Mouse (Mus musculus): Measurements from ENCODE around the gene Pmpca. TPM values are rescaled to one million over a fixed set of nuclear protein-coding genes. Genes with fewer than 3 reads are reported as not detected.

The Pmpca gene
- 52.1 and 65.4 TPM in 2 replicates for total RNA-seq (2017)

- peak; percentile 65 for ATAC-seq (ENCODE audit: extremely low read depth, insufficient number of reproducible peaks, low FRiP score, poor library complexity, severe bottlenecking)
Observed at GRCm38 (mm10) chr2:26389154-26389690, at the start of gene Pmpca, which contains the start of gene Entr1. Pmpca (plus strand) TSS chr2:26389339. Entr1 (minus strand) TSS chr2:26389316.

- ATAC-seq (ENCODE audit: extremely low read depth, insufficient number of reproducible peaks, low FRiP score, poor library complexity, severe bottlenecking), result no peak
Observed at GRCm38 (mm10) chr2:26341510-26341981, 47.6 kb upstream of the Pmpca start.

GRCm38 (mm10) chr2:26342044-26342443, 47.1 kb upstream of the Pmpca start:
- no peak for ATAC-seq (ENCODE audit: extremely low read depth, insufficient number of reproducible peaks, low FRiP score, poor library complexity, severe bottlenecking)

GRCm38 (mm10) chr2:26342609-26343490, 46.3 kb upstream of the Pmpca start:
- ATAC-seq (ENCODE audit: extremely low read depth, insufficient number of reproducible peaks, low FRiP score, poor library complexity, severe bottlenecking), result no peak

- ATAC-seq (ENCODE audit: extremely low read depth, insufficient number of reproducible peaks, low FRiP score, poor library complexity, severe bottlenecking), result no peak
Observed at GRCm38 (mm10) chr2:26348241-26348640, 40.9 kb upstream of the Pmpca start.

- peak; percentile 80 for ATAC-seq (ENCODE audit: extremely low read depth, insufficient number of reproducible peaks, low FRiP score, poor library complexity, severe bottlenecking)
Observed at GRCm38 (mm10) chr2:26351358-26352290, 37.5 kb upstream of the Pmpca start, which contains the start of gene Dnlz. Dnlz (minus strand) TSS chr2:26352110.

- ATAC-seq (ENCODE audit: extremely low read depth, insufficient number of reproducible peaks, low FRiP score, poor library complexity, severe bottlenecking), result no peak
Observed at GRCm38 (mm10) chr2:26352291-26352910, 36.7 kb upstream of the Pmpca start.

- no peak for ATAC-seq (ENCODE audit: extremely low read depth, insufficient number of reproducible peaks, low FRiP score, poor library complexity, severe bottlenecking)
Observed at GRCm38 (mm10) chr2:26353066-26353980, 35.8 kb upstream of the Pmpca start.

- ATAC-seq (ENCODE audit: extremely low read depth, insufficient number of reproducible peaks, low FRiP score, poor library complexity, severe bottlenecking), result no peak
Observed at GRCm38 (mm10) chr2:26354401-26354800, 34.7 kb upstream of the Pmpca start.

GRCm38 (mm10) chr2:26356231-26356630, 32.9 kb upstream of the Pmpca start:
- no peak for ATAC-seq (ENCODE audit: extremely low read depth, insufficient number of reproducible peaks, low FRiP score, poor library complexity, severe bottlenecking)

- no peak for ATAC-seq (ENCODE audit: extremely low read depth, insufficient number of reproducible peaks, low FRiP score, poor library complexity, severe bottlenecking)
Observed at GRCm38 (mm10) chr2:26356678-26357077, 32.5 kb upstream of the Pmpca start.

GRCm38 (mm10) chr2:26357484-26357883, 31.7 kb upstream of the Pmpca start:
- ATAC-seq (ENCODE audit: extremely low read depth, insufficient number of reproducible peaks, low FRiP score, poor library complexity, severe bottlenecking), result no peak

- ATAC-seq (ENCODE audit: extremely low read depth, insufficient number of reproducible peaks, low FRiP score, poor library complexity, severe bottlenecking), result no peak
Observed at GRCm38 (mm10) chr2:26358667-26359320, 30.3 kb upstream of the Pmpca start.

GRCm38 (mm10) chr2:26359983-26360382, 29.2 kb upstream of the Pmpca start:
- peak; percentile 40 for ATAC-seq (ENCODE audit: extremely low read depth, insufficient number of reproducible peaks, low FRiP score, poor library complexity, severe bottlenecking)

- peak; percentile 66 for ATAC-seq (ENCODE audit: extremely low read depth, insufficient number of reproducible peaks, low FRiP score, poor library complexity, severe bottlenecking)
Observed at GRCm38 (mm10) chr2:26360772-26361171, 28.4 kb upstream of the Pmpca start, which contains the start of gene Card9. Card9 (minus strand) TSS chr2:26360918.

- no peak for ATAC-seq (ENCODE audit: extremely low read depth, insufficient number of reproducible peaks, low FRiP score, poor library complexity, severe bottlenecking)
Observed at GRCm38 (mm10) chr2:26362991-26363390, 26.1 kb upstream of the Pmpca start.

- ATAC-seq (ENCODE audit: extremely low read depth, insufficient number of reproducible peaks, low FRiP score, poor library complexity, severe bottlenecking), result no peak
Observed at GRCm38 (mm10) chr2:26363481-26363880, 25.7 kb upstream of the Pmpca start.

Measured in neutrophil, adult 5-6 weeks (primary cell).